Mouse (Mus musculus): Measurements from ENCODE around the gene Ppp1r10.

Ppp1r10 gene

DNA sequence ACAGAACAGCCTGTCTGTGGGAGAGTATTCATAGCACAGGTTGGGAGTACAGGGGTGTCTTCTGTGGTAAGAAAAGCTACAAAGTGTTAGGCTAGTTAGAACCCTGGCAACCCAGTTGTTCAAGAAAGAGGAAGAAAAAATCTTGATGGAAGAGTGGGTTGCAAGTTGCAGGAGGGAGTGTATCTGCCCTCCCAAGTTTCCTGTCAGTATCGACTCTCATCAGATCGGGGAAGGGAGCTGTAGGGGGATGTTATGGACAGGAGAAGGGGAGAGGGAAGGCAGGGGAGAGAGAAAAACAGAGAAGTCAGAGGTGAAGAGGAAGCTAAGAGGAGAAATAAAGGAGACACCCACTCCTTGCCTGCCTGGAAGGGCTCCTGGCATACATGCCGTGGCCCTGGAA, 15.6 kb upstream of the Ppp1r10 start:
- in situ Hi-C loops (cut with MboI, MseI) = no loop called here

DNA sequence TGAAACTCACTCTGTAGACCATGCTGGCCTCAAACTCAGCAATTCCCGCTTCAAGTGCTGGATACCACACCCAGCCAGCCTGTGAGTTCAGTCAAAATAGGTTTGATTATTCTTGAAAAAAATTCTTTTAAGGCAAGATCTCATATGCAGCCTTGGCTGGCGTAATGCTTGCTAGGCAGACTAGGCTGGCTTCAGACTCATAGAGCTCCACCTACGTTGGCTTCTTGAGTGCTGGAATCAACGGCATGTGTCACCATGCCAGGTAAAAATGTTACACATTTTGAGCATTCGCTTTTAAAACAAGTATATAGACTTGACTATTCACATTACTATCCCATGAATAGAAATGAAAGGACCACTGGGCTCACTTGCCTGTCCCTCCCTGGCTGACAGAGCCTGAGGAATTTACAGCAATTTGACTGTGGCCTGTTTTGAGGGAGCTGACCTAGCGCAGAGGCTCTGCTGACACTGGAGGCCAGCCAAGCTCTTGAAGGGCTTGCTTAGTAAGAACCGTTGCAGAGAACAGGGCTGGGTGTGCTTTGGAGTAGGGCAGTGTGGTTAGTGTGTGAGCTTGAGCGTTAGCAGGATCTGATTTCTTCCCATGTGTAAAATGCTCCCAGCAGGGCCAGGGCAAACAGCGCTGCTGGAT, 12.8 kb upstream of the Ppp1r10 start:
- in situ Hi-C loops (cut with MboI, MseI) = no loop called here

DNA sequence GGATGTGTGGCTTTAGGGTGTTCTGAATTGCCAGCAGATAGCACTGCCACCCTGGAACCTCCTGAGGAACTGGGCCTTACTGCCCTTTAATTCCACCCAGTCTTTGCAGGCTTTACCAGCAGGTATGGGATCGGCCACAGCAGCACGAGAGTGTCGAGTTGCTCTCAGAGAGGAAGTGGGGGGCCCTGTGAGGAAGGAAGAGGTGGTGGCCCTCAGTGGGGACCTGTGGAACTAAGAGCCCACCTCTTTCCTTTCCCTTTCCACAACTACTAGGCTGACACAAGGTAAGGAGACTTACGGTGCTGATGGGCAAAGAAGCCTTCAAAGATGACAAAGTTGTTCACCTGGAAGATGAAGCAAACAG, 12.3 kb upstream of the Ppp1r10 start:
- in situ Hi-C loops (cut with MboI, MseI) = no loop called here

DNA sequence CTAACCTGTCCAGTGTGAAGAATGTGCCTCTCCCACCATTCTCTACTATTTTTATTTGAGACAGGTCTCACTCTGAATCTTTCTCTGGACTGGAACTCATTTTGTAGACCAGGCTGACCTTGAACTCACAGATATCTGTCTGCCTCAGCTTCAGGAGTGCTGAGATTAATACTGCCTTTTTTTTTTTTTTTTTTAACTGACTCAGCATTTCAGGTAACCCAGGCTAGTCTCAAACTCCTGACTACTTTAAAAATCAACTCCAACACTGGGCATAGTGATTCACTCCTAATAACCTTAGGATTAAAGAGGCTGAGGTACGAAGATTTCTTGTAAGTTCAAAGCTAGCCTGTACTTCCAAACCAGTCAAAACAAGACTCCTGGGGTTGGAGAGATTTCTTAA, 10.6 kb upstream of the Ppp1r10 start:
- in situ Hi-C loops (cut with MboI, MseI) = loop anchor here (5.0 kb wide), 2 partner anchors 33 to 78 kb away; no protein-coding TSS in a partner anchor

DNA sequence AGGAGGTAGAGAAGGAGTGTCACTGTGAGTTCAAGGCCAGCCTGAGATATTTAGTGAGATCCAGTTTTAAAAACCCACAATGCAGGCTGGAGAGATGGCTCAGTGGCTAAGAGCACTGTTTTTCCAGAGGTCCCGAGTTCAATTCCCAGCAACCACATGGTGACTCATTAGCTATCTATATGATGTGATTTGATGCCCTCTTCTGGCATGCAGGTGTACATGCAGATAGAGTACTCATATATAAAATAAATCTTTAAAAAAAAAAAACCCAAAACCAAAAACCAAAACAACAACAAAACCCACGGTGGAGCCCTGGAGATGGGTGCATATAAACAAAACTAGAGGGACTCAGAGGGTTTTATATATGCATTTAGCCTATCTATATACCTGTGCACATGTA, 8.6 kb upstream of the Ppp1r10 start:
- in situ Hi-C loops (cut with MboI, MseI) = loop anchor here (5.0 kb wide), 2 partner anchors 35 to 80 kb away; no protein-coding TSS in a partner anchor

DNA sequence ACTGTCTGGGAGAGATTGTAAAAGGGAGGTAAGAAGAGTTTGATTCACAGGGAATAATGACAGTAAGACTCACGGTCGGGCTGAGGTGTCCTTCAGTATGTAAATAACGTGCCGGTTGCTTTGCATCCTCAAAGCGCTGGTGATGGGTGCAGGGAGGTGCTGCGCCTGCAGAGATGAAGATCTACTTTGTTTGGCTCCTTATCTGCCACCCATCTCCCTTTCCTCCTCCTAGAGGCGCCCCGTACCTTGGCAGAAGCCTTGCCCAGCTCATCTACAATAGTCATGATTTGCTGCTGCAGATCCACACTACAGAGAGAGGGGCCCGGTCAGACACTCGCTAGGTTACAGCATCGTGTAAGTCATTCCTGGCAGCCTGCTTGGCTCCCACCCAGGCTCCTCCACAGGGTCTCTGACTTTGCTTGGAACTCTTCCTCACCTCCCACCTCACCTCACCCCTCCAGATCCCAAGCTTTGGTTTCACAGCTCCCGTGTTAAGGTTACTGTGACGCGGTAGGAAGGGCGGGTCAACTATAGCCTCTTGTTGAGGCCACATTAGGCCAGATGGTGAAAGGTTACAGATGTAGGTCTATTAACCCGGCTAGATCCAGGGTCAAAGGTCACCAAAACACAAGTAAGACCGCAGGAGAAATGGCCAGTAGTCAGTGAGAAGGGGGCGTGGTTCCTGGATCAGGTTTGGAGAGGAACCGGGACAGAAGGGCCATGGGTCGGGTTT, 6.9 kb upstream of the Ppp1r10 start:
- in situ Hi-C loops (cut with MboI, MseI) = loop anchor here (5.0 kb wide), 2 partner anchors 37 to 82 kb away; no protein-coding TSS in a partner anchor

DNA sequence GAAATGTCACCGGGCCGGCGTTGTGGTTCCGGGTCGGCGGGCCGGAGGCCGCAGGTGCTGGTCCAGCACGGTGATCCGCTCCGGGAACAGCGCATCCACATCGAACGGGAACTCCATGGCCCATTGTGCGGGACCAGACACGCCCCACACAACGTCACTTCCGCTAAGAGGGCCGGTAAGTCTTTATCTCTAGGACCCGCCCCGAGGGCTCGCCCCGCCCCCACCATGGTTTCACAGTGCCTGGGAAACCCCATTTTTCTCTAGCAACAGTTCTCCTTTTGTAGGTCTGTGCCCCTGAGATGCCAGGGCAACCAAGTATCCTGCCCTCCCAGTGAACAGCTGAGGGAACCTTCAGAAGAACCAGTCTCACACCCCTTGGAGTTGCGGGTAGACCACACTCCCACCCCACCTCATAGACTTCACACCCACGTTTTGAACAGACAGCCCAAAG, 6.3 kb upstream of the Ppp1r10 start, which contains the start of gene Atat1:
Atat1 (minus strand) TSS at position 157 of the 451 bp plus-strand sequence.
- in situ Hi-C loops (cut with MboI, MseI) = loop anchor here (5.0 kb wide), 2 partner anchors 38 to 83 kb away; no protein-coding TSS in a partner anchor

DNA sequence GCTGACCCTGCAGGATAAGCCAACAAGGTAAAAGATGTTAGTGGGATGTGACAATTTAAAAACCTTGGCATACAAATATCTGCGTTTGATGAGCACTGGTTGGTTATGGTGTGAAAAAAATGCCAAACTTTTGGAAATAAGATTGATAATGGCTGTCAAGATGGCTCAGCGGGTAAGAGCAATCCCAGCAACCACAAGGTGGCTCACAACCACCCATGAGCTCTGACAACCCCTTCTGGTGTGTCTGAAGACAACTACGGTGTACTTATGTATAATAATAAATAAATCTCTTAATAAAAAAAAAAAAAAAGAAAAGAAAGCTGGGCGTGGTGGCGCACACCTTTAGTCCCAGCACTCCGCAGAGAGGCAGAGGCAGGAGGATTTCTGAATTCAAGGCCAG, 1.3 kb upstream of the Ppp1r10 start:
- in situ Hi-C loops (cut with MboI, MseI) = no loop called here

DNA sequence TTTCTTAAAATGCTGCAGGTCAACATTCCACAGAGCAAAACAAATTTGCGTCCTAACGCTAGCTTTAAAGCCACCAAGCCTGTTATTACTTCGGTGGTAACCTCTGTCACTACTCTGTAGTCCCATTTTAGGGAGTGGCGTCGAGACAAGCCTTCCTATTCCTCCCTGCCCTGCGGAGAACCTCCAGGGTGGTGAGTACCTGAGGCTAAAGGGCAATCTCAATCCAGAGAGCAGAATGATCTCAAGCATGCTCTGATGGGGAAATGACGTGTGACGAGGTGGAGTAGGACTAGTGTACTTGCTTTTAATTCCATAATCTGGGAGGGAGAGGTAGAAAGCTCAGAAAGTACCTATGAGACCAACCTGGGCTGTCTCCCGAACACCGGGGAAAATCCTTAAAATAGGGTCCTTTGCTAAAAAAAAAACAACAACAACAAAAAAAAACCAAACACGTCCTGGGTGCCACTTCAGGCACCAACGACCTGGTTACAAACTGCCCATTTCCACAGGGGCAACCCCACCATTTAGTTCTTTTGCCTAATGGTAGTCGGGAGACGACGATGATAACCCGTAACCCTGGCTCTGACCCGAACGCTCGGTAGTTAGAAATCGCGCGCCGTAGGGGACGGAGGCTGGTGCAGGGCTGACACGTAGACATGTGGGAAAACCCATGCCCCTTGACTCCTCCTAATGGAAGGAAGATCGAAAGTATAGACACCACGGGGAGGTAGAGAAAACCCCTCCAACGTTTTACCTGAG, 517 bp upstream of the Ppp1r10 start:
- in situ Hi-C loops (cut with MboI, MseI) = no loop called here

DNA sequence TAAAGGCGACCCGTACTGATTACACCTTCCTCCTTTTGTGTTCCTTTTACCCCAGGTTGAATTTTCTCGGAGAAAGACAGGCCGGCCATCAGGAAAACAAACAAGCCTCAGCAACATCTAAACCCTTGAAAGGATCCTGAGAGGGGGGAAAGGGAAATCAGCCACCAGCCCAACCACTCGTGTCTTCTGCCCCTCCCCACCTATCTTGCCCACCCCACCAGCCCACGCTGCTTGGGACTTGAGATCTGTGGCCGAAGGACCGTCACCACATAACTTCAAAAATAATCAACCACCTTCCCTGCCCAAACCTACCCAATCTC, 869 bp downstream of the Ppp1r10 start:
- in situ Hi-C loops (cut with MboI, MseI) = no loop called here

DNA sequence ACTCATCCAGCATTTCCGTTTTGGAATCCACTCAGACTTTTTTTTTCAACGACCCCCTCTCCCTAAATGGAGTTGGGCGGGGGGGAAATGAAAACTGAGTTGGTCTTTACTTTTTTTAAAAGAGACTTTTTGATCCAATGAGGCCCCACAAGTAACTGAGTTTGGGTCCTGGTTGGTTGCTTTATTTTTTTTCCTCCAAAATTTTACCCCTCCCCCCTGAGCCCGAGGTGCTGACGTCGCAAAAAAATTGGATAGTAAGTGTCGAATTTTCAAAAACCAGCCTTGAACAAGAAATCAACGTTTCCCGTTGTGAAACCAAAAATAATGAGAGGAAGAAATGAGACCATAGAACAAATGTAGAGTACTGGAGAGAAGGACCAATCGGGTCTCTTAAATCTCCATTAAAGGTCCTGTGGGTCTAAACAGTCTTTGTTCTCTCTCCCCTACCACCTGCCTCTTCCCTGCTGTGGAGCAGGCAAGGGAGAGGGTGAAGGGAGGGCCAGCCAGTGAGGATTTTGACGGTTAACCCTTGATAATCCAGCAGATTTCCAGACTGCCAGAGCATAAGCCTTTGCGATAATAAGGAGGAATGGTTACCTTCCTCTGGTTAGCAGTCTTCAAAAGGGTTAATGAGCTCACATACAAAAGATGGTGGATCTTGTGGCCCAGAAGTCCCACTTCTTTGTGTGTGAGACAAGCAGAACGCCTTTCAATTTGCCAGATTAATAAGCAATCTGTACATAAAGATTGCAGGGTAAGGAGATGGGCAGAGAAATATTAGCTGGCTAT, 1.4 kb downstream of the Ppp1r10 start:
- in situ Hi-C loops (cut with MboI, MseI) = no loop called here

DNA sequence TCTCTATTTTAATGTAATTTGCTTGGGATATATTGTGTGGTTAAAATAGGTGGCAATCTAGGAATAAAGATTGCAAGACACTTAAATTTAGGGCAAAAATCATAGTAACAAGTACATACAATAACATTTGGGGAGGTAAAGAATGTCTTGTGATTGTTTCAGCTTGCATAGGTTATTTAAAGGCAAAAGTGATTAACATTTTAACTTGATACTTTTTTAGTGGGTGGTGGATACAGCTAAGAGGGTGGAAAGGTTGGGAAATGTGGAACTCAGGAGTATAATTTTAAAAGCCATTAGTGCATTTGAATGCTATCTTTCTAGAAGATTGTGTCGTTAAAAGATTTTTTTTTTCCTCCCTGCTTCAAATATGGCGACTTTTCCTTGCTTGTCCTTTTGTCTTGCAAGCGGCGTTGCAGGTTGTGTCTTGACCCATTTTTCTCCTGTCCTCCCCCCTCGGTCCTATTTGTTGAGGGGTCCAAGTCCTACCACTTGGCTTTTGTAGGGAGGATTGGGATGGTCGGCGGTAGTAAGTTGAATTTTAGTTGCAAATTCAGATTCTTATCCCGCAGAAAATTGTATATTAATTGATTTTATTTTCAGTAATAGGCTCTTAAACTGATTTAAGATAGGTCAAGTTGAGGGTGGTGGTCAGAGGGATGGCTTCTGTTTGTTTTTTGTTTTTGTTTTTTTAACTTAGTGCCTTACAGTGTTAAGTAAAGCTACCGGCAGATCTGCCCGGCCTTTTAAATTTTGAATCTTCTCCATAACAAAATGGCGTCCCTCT, 2.2 kb downstream of the Ppp1r10 start:
- in situ Hi-C loops (cut with MboI, MseI) = no loop called here

DNA sequence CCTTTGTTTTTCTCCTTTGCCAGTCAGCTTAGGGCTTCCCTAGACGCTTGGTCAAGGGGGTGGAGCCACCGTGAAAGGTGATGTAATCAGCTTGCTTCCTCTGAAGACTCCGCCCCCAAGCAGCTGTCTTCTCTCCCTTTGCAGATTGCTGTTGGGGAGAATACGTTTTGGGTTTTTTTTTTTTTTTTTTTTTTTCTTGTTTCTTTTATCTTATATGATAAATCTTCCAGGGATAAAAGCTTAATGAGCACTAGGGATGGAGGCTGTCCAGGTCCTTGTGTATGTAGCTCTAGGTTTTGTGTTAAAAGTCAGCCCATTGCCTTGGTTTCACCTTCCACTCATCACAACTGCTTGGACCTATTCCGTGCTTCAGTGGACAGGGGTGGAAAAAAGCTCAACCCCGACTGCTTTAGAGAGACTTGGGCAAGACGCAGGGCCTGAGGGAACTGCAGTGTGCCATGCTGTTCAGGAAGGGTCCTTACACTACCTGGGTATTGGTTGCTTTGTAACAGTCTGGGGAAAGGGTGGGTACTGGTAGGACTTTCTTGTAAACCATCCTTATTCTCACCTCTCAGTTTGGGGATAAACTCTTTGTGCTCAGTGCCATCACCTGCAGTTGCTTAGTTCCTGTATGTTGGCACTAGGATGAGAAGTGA, 3.0 kb downstream of the Ppp1r10 start:
- in situ Hi-C loops (cut with MboI, MseI) = no loop called here

DNA sequence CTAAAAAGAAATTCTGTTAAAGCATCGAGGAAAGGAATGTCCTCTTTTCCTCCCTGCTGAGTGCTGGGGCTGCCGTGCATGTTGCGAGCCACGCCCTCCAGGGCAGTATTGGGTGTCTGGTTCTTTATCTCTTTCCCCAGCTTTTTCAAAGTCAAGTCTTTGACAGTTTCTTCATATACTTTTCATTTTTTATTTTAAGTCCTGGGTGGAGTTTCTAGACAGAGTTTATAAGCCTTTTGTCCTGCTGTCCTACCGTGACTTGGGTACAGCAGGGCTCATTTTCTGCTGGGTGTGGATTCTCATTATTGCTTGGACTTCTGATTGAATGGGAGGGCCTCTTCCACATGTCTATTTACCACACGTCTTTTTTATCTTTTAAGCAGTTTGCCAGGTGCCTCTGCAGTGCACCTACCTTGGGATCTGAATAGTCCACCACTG, 3.6 kb downstream of the Ppp1r10 start:
- in situ Hi-C loops (cut with MboI, MseI) = no loop called here

DNA sequence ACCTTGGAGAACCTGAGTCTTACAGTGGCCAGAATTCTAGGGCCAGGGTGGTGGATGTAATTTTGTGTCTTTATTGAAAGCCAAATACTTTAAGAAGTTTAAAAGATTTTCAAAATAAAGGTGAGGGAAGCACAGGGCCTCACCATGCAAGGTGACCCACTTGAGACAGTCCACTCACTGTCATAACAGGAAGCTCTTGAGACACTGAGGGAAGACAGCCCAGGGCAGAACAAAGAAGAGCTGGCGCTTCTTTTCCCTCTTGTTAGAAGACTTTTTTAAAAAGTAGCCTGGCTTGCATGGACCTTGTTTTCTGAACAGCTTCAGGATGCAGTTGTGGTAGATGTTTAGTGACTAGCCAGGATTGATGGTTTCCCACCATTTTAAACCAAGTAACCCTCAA, 4.2 kb downstream of the Ppp1r10 start:
- in situ Hi-C loops (cut with MboI, MseI) = no loop called here

DNA sequence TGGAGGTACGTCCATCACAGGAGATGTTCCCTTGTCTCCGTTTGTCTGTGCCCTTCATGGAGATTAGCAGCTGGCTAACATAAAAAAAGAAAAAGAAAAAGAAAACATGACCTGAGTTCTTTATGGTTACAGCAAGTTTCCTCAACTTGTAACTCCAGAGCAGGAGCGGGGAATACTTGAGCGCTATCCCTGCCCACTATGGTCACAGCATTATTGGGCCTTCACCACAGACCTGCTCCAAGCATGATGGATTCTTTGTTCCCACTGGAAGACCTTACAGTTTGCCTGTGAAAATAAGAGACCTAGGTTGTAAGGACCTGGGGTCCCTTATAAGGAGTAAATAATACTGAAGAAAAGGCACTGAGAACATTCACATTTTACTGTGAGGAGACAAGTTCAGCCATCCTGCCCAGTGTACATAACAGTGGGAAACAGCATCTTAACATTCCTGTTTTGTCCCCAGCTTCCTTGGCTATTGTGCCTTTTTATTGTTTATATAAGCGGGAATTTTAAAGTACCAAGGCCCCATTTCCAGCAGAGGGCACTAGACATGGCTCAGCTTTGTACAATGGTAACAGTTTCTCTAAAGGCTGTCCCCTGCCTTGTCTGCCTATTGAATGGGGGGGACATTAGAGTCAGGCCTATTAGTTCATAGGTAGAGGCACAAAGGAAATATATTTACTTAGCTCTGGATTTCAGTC, 4.8 kb downstream of the Ppp1r10 start:
- in situ Hi-C loops (cut with MboI, MseI) = no loop called here

DNA sequence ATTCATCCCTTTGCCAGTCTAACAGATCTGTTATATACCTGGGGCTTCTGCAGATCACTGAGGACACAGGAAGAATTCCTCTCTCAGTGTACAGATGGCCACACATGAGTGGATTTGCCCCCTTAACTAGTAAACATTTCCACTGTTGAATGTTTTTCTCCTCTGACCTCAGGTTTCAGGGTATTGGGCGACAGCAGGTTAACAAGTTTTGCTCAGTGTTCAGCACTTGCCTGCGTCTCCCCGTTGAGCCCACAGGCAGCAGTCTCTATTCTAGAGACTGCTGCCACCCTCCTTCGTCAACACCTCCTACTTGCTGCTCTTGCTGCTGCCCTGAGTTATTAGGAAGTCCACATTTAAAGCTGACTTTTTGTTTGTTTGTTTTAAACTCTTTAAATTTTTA, 5.5 kb downstream of the Ppp1r10 start:
- in situ Hi-C loops (cut with MboI, MseI) = no loop called here

DNA sequence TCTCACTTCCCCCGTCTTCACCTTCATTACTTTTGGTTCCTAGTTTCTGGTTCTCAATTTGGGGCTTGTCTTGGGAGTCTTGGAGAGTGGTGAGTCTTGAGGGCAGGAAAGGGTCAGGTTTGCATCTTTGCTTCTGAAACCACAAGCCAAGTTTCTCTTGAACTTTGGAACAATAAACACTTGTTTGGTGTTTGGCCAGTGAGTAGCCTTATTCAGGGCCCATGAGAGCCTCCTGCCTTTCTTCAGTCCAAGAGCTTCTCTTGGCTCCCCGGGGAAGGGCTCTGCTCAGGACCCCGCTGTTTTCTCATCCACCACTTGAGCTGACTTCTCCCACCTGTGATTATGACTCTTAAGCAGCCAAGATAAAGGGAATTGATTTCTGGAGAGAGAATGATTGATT, 6.3 kb downstream of the Ppp1r10 start:
- in situ Hi-C loops (cut with MboI, MseI) = no loop called here

DNA sequence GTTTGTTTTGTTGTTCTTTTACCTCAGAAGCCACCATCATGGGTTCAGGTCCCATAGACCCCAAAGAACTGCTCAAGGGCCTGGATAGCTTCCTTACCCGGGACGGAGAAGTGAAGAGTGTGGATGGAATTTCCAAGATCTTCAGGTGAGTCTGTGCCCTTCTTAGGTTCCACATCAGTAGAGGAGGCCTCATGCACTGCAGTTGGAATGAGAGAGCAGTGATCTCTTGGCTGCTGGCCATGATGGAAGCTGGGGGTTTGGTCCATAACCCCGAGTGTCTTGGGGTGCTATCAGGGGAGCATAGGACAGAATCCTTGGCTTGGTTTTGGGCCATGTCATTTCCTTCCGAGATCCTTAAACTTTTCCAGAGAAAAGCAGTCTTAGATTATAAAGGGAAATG, 7.0 kb downstream of the Ppp1r10 start:
- in situ Hi-C loops (cut with MboI, MseI) = no loop called here

DNA sequence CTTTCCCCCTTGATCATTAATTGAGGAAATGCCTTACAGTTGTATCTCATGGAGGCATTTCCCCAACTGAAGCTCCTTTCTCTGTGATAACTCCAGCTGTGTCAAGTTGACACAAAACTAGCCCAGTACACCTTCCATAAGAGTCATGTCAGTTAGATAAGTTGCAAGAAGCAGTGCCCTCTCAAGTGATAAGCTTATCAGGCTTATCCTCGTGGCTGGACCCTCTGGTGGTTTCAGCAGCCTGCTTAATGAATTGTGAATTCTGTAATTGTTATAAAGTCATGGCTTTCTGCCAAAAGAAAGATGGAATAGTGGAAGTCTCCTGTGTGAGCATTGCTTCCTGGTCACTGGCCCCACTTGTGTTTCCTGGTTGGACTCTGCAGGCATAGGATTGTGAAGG, 11.2 kb downstream of the Ppp1r10 start:
- in situ Hi-C loops (cut with MboI, MseI) = loop anchor here (5.0 kb wide), 2 partner anchors 40 to 60 kb away; partner anchors contain the start of gene Abcf1 (in 1 of the 2)

All from T-helper 17 cell (primary cell).